13 mouse cellular contexts compared by ENCODE assay signal in genomic region chr2:180990347-180990746, GRCm38 (mm10).
"Had no signal": no experiment of that assay in that cellular context is flagged by ENCODE, and none has a peak within 500 bp of the region (broad histone marks: within the 10 kb centered on the region; RNA-seq: fewer than 3 reads in every experiment).

No protein-coding gene starts in this region.

- H3K27me3 ChIP-seq: limb, embryonic 15.5 days; liver, embryonic 12.5 days had no signal

- H3K36me3 ChIP-seq: limb, embryonic 15.5 days; liver, embryonic 12.5 days; midbrain, embryonic 10.5 days had no signal

- DNase-seq: kidney, postnatal 36 days; layer of hippocampus, adult 9-11 months; layer of hippocampus, postnatal 36 days; lung, embryonic 14.5 days; lung, postnatal 10 days; lung, postnatal 4 days; thymus, postnatal 14 days had no signal

- ATAC-seq: liver, embryonic 12.5 days; midbrain, embryonic 16.5 days had no signal

- H3K27ac ChIP-seq: kidney, postnatal 0 days; limb, embryonic 15.5 days; liver, embryonic 12.5 days; midbrain, embryonic 10.5 days; stomach, postnatal 0 days had no signal

- H3K9me3 ChIP-seq: limb, embryonic 15.5 days; liver, embryonic 12.5 days; midbrain, embryonic 10.5 days had no signal

- H3K4me1 ChIP-seq: limb, embryonic 15.5 days; liver, embryonic 12.5 days had no signal

- H3K9ac ChIP-seq: limb, embryonic 15.5 days; liver, embryonic 12.5 days; lung, embryonic 14.5 days had no signal

- H3K4me2 ChIP-seq: limb, embryonic 15.5 days; liver, embryonic 12.5 days; lung, embryonic 14.5 days had no signal

- H3K4me3 ChIP-seq: limb, embryonic 15.5 days; liver, embryonic 12.5 days; midbrain, embryonic 10.5 days had no signal
